Mouse (Mus musculus): ENCODE results near the gene Ndn.

GRCm38 (mm10) chr7:62348106-62348803 is 1.9 kb downstream of the Ndn start:
- TF ChIP-seq CTCF (IDR thresholded peaks at IDR 0.05; ENCODE audit: insufficient read depth, low read length) (no peak), POLR2A (IDR thresholded peaks at IDR 0.05; ENCODE audit: borderline replicate concordance, extremely low read depth, low read depth, low read length) (0 out of 2 replicates have a peak, but pooled peaks have one; percentile 18)

Measured in lung, adult 2 months (tissue).